Mouse (Mus musculus) intestine, embryonic 14.5 days (tissue): Measurements from ENCODE around the gene Bckdhb. TPM values are rescaled to one million over a fixed set of nuclear protein-coding genes. Genes with fewer than 3 reads are reported as not detected.
"Not testable (repeated sequence)": the region's sequence is repeated elsewhere in the genome, so short reads cannot be mapped to it uniquely, and the experiment has no call there.

ENCODE experiments used
- ATAC-seq: fragments of 200-750 bp; cut with Nextera tagmentation; replicated peaks from 2 replicates; pipeline ENCODE4 v1.8.0; 2017; ENCODE audit warnings: low read depth, moderate number of reproducible peaks, moderate TSS enrichment, moderate library complexity; ENCODE audit not compliant: low FRiP score, low TSS enrichment
- DNase-seq: peaks from one replicate; pipeline ENCODE4 v3.0.0-alpha.2; 2018; ENCODE audit warnings: low spot score
- H3K27ac ChIP-seq: fragments of 300-500 bp; sonication (generic); 2 replicates; pipeline ENCODE4 v1.5.1; 2014; ENCODE audit warnings: low read depth, mild to moderate bottlenecking, control low read depth
- H3K27me3 ChIP-seq: fragments of 300-500 bp; sonication (generic); replicated peaks from 2 replicates; pipeline ENCODE4 v1.6.1; 2014; ENCODE audit warnings: low read length, control low read depth; ENCODE audit not compliant: control insufficient read depth, insufficient read depth
- H3K36me3 ChIP-seq: fragments of 300-500 bp; sonication (generic); 2 replicates; pipeline ENCODE4 v1.6.1; 2014; ENCODE audit warnings: low read length, control low read depth; ENCODE audit not compliant: control insufficient read depth, insufficient read depth
- H3K4me1 ChIP-seq: fragments of 300-500 bp; sonication (generic); replicated peaks from 2 replicates; pipeline ENCODE4 v1.6.1; 2014; ENCODE audit warnings: low read length, control low read depth, mixed read lengths; ENCODE audit not compliant: control insufficient read depth, insufficient read depth
- H3K4me2 ChIP-seq: fragments of 300-500 bp; sonication (generic); 2 replicates; pipeline ENCODE4 v1.6.1; 2014; ENCODE audit warnings: low read length
- H3K4me3 ChIP-seq: fragments of 300-500 bp; sonication (generic); 2 replicates; pipeline ENCODE4 v1.5.1; 2014; ENCODE audit warnings: low read depth, low read length, control low read depth, mixed read lengths
- H3K9ac ChIP-seq: fragments of 300-500 bp; sonication (generic); 2 replicates; pipeline ENCODE4 v1.6.1; 2014; ENCODE audit warnings: mild to moderate bottlenecking, low read length
- H3K9me3 ChIP-seq: fragments of 300-500 bp; sonication (generic); 2 replicates; pipeline ENCODE4 v1.6.1; 2016; ENCODE audit warnings: low read length, control low read depth; ENCODE audit not compliant: control insufficient read depth
- WGBS: fragments of 180-500 bp; shearing (Covaris S2); extraction: QIAGEN DNeasy Blood & Tissue Kit; methylation state at CpG from one replicate; pipeline ENCODE4 v1.1.7; 2014; 5-methylcytosine and 5-hydroxymethylcytosine counted together
- polyA plus RNA-seq: library from polyadenylated mRNA; unstranded; fragments of >200 nt; fragmentation: Nextera tagmentation; extraction: Ambion mirVana; gene quantifications from 2 replicates; pipeline ENCODE4 v1.2.1, GENCODE M21; 2014

The Bckdhb gene
- polyA plus RNA-seq, 1 experiment from 2014 or later = 35.8 TPM

GRCm38 (mm10) chr9:83975811-83976210 is 50.9 kb downstream of the Bckdhb start:
- Histone ChIP-seq H3K4me3 (no peak overlapping the region), H3K9me3 (no peaks in the 10 kb centered on the region), H3K27ac (no peak overlapping the region), H3K27me3 (no peaks in the 10 kb centered on the region), H3K4me1 (no peaks in the 10 kb centered on the region), H3K36me3 (no peaks in the 10 kb centered on the region), H3K4me2 (no peak overlapping the region), H3K9ac (no peak overlapping the region)
- no peak for ATAC-seq
- WGBS = 67% methylated on average over 2 of the region's 2 CpGs
- DNase-seq = no peak

DNA sequence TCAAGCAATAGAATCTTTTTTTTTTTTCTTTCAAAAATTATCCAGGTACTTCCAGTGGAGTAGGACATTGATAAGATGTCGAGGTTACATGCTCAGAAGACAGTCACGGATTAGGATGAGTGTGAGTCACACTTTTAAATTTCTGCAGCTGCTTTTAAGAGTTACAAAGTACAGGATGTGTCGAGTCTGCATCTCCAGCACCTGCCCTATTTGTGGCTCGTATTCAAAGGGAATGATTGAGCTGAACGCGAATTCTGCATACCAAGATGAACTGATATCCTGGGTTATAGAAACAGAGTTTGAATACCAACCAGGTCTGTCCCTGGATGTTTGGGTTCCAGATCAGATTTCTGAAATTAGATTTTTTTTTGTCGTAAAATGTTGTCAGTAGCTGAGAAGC is 56.3 kb downstream of the Bckdhb start:
- Histone ChIP-seq H3K4me3 (no peak overlapping the region), H3K27ac (no peak overlapping the region), H3K9ac (no peak overlapping the region), H3K4me2 (no peak overlapping the region), H3K36me3 (no peaks in the 10 kb centered on the region), H3K4me1 (no peaks in the 10 kb centered on the region), H3K27me3 (no peaks in the 10 kb centered on the region), H3K9me3 (no peaks in the 10 kb centered on the region)
- no peak for DNase-seq
- WGBS = 78% methylated on average over 7 of the region's 7 CpGs
- ATAC-seq = no peak

GRCm38 (mm10) chr9:84008961-84009360 is 84.0 kb downstream of the Bckdhb start:
- Histone ChIP-seq H3K27ac (no peak overlapping the region), H3K4me3 (no peak overlapping the region), H3K27me3 (no peaks in the 10 kb centered on the region), H3K4me1 (no peaks in the 10 kb centered on the region), H3K9ac (no peak overlapping the region), H3K9me3 (no peaks in the 10 kb centered on the region; the same call in 1 of the 2 replicates), H3K4me2 (no peak overlapping the region), H3K36me3 (peaks cover 6% of the 10 kb centered on the region; the same call in 1 of the 2 replicates)
- DNase-seq = no peak
- ATAC-seq = no peak
- WGBS = 90% methylated on average over 2 of the region's 2 CpGs

- no peaks in the 10 kb centered on the region for H3K27me3 ChIP-seq
- H3K36me3 ChIP-seq = 0 out of 2 replicates have a peak, but pooled peaks cover 4% of the 10 kb centered on the region
- ATAC-seq (no peak), DNase-seq (no peak)
- no peak overlapping the region for H3K27ac ChIP-seq
- no peaks in the 10 kb centered on the region for H3K4me1 ChIP-seq
- H3K9ac ChIP-seq = no peak overlapping the region
- H3K9me3 ChIP-seq = no peaks in the 10 kb centered on the region
- H3K4me2 ChIP-seq = no peak overlapping the region
- no peak overlapping the region for H3K4me3 ChIP-seq
These were observed 86.2 kb downstream of the Bckdhb start for GRCm38 (mm10) chr9:84011146-84011545.

GRCm38 (mm10) chr9:84018141-84018540 is 93.2 kb downstream of the Bckdhb start:
- not testable (repeated sequence) for H3K9me3 ChIP-seq, H3K36me3 ChIP-seq, H3K27ac ChIP-seq, DNase-seq, H3K4me1 ChIP-seq, H3K4me3 ChIP-seq, ATAC-seq, H3K27me3 ChIP-seq, H3K9ac ChIP-seq, H3K4me2 ChIP-seq
- WGBS = 84% methylated on average over 8 of the region's 8 CpGs

DNA sequence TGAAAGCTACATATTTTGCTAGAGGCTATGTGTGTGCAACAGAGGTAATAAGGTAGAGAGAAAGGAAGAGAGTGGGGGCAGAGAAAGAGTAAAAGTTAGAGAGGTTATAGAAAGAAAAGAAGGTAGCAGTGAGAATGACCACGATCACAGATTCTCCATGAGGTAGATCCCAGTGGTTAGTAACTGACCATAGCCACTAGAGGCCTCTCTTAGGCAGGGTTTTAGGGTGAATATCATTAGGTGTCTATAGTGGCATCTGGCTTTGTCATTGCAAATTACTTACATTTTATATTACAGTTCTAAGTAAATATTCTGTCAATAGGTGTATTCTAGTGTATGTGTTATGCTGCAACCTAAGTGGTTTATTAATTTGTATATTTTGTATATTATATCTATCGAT is 94.7 kb downstream of the Bckdhb start:
- no peak for ATAC-seq
- H3K27ac ChIP-seq = no peak overlapping the region
- H3K9ac ChIP-seq = no peak overlapping the region
- H3K36me3 ChIP-seq = no peaks in the 10 kb centered on the region
- H3K27me3 ChIP-seq = no peaks in the 10 kb centered on the region
- H3K9me3 ChIP-seq = no peaks in the 10 kb centered on the region
- no peaks in the 10 kb centered on the region for H3K4me1 ChIP-seq
- DNase-seq = no peak
- 62% methylated on average over 2 of the region's 2 CpGs for WGBS
- no peak overlapping the region for H3K4me2 ChIP-seq
- no peak overlapping the region for H3K4me3 ChIP-seq

- Histone ChIP-seq H3K4me1 (no peaks in the 10 kb centered on the region), H3K27ac (no peak overlapping the region), H3K9ac (no peak overlapping the region), H3K9me3 (no peaks in the 10 kb centered on the region), H3K4me3 (no peak overlapping the region), H3K36me3 (no peaks in the 10 kb centered on the region), H3K27me3 (no peaks in the 10 kb centered on the region), H3K4me2 (no peak overlapping the region)
- ATAC-seq (no peak), DNase-seq (no peak)
- 68% methylated on average over 6 of the region's 6 CpGs for WGBS
These were observed 96.2 kb downstream of the Bckdhb start for GRCm38 (mm10) chr9:84021189-84021588.

DNA sequence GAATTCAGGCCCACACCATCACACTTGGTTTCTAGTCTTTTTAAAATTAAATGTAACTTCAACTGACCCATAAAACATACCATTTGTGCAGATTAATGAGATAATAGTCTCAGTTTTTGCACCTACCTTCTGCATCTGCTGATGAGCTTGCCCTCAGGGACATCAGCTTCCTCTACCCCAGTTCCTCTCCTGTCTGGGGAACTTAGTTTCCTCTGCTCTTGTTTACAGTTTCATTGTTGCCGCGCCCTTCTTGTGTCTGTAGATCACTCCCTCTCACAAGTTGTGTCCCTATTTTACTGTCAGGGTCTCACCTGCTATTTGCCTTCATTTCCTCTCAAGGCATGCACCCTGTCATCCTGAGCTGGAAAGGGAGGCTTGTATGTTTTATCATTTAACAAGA is 103.2 kb downstream of the Bckdhb start:
- 86% methylated on average over 2 of the region's 2 CpGs for WGBS
- H3K27ac ChIP-seq = no peak overlapping the region
- no peak overlapping the region for H3K4me3 ChIP-seq
- DNase-seq = no peak
- ATAC-seq = no peak
- H3K27me3 ChIP-seq = no peaks in the 10 kb centered on the region
- no peaks in the 10 kb centered on the region for H3K36me3 ChIP-seq
- H3K4me2 ChIP-seq = no peak overlapping the region
- H3K9ac ChIP-seq = no peak overlapping the region
- H3K9me3 ChIP-seq = no peaks in the 10 kb centered on the region
- 0 out of 2 replicates have a peak, but pooled peaks cover 6% of the 10 kb centered on the region for H3K4me1 ChIP-seq

DNA sequence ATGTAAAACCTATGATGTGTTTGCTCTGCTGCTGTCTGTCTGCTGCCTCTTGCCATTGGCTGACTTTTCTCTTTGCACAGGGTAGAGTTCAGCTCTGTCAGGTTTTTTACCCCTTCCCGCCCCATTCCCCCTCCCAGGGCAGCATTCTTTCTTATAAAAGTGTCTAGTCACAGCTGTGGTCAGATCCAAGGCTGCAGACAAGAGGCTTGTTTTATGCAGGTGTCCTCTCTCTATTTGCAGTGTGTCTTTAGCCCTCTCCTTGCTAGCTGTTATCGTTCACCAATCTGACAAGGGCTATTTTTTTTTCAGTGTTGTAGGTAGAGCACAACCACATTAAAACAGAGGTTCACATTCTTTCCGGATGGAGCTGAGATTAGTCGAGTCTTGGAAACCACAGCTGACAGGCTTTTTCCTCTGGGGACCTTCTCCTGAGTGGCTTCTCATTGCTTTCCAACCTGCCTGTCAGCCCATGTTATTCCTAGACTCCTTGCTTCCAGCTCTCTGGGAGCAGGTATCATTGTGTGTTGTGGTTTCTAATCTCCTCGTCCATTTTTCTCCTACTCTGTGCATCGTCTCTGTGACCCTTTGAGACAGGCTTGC is 105.8 kb downstream of the Bckdhb start:
- H3K9me3 ChIP-seq = no peaks in the 10 kb centered on the region
- no peaks in the 10 kb centered on the region for H3K36me3 ChIP-seq
- H3K4me1 ChIP-seq = 0 out of 2 replicates have a peak, but pooled peaks cover 6% of the 10 kb centered on the region
- ATAC-seq = no peak
- no peak overlapping the region for H3K9ac ChIP-seq
- H3K4me2 ChIP-seq = no peak overlapping the region
- H3K4me3 ChIP-seq = no peak overlapping the region
- DNase-seq = no peak
- 58% methylated on average over 6 of the region's 6 CpGs for WGBS
- no peaks in the 10 kb centered on the region for H3K27me3 ChIP-seq
- H3K27ac ChIP-seq = no peak overlapping the region
